Mouse (Mus musculus) hindbrain, embryonic 14.5 days (tissue): ENCODE results near the gene Car11. TPM values are rescaled to one million over a fixed set of nuclear protein-coding genes. Genes with fewer than 3 reads are reported as not detected.
A peak's percentile ranks its signal among the peaks of the same experiment; 100 is the strongest.

Experiments used
- ATAC-seq: fragments of 200-750 bp; cut with Nextera tagmentation; 2 replicates; pipeline ENCODE4 v1.8.0; 2017; ENCODE audit warnings: moderate number of reproducible peaks, mild to moderate bottlenecking, moderate TSS enrichment, moderate library complexity; ENCODE audit not compliant: low FRiP score
- DNase-seq: peaks from one replicate; pipeline ENCODE4 v3.0.0-alpha.2; 2015; ENCODE audit warnings: low spot score
- H3K27ac ChIP-seq: fragments of 300-500 bp; sonication (generic); 2 replicates; pipeline ENCODE4 v1.5.1; 2014; ENCODE audit warnings: mild to moderate bottlenecking, moderate library complexity
- H3K27me3 ChIP-seq: fragments of 300-500 bp; sonication (generic); 2 replicates; pipeline ENCODE4 v1.6.1; 2014; ENCODE audit warnings: mild to moderate bottlenecking, low read length, mixed read lengths; ENCODE audit not compliant: control insufficient read depth, insufficient read depth
- H3K36me3 ChIP-seq: fragments of 300-500 bp; sonication (generic); replicated peaks from 2 replicates; pipeline ENCODE4 v1.6.1; 2014; ENCODE audit not compliant: control insufficient read depth, insufficient read depth
- H3K4me1 ChIP-seq: fragments of 300-500 bp; sonication (generic); replicated peaks from 2 replicates; pipeline ENCODE4 v1.6.1; 2014; ENCODE audit warnings: antibody characterized with exemption, low read length, mixed read lengths; ENCODE audit not compliant: control insufficient read depth, insufficient read depth
- H3K4me2 ChIP-seq: fragments of 300-500 bp; sonication (generic); replicated peaks from 2 replicates; pipeline ENCODE4 v1.6.1; 2014; ENCODE audit warnings: mild to moderate bottlenecking, moderate library complexity
- H3K4me3 ChIP-seq: fragments of 300-500 bp; sonication (generic); replicated peaks from 2 replicates; pipeline ENCODE4 v1.5.1; 2014; ENCODE audit warnings: mild to moderate bottlenecking, low read length
- H3K9ac ChIP-seq: fragments of 300-500 bp; sonication (generic); 2 replicates; pipeline ENCODE4 v1.6.1; 2014
- H3K9me3 ChIP-seq: fragments of 300-500 bp; sonication (generic); 2 replicates; pipeline ENCODE4 v1.6.1; 2016; ENCODE audit warnings: low read length; ENCODE audit not compliant: control insufficient read depth
- WGBS: fragments of 180-500 bp; shearing (Covaris S2); extraction: QIAGEN DNeasy Blood & Tissue Kit; methylation state at CpG from one replicate; pipeline ENCODE4 v1.1.7; 2014; 5-methylcytosine and 5-hydroxymethylcytosine counted together
- polyA plus RNA-seq: library from polyadenylated mRNA; unstranded; fragments of >200 nt; fragmentation: Nextera tagmentation; extraction: Ambion mirVana; gene quantifications from 2 replicates; pipeline ENCODE4 v1.2.1, GENCODE M21; 2014

Car11 gene
- polyA plus RNA-seq, 1 experiment from 2014 or later, result 28.2 TPM

- ATAC-seq, result no peak
- peaks cover 13% of the 10 kb centered on the region for H3K27me3 ChIP-seq
- no peak overlapping the region for H3K27ac ChIP-seq
- H3K9me3 ChIP-seq, result no peaks in the 10 kb centered on the region
- no peaks in the 10 kb centered on the region for H3K36me3 ChIP-seq
- H3K9ac ChIP-seq, result no peak overlapping the region
- 95% methylated on average over 11 of the region's 11 CpGs for WGBS
- H3K4me1 ChIP-seq, result peaks cover 40% of the 10 kb centered on the region
- no peak for DNase-seq
- H3K4me2 ChIP-seq, result no peak overlapping the region
- no peak overlapping the region for H3K4me3 ChIP-seq
Measured at GRCm38 (mm10) chr7:45702316-45702715, 2.7 kb downstream of the Car11 start.

DNA sequence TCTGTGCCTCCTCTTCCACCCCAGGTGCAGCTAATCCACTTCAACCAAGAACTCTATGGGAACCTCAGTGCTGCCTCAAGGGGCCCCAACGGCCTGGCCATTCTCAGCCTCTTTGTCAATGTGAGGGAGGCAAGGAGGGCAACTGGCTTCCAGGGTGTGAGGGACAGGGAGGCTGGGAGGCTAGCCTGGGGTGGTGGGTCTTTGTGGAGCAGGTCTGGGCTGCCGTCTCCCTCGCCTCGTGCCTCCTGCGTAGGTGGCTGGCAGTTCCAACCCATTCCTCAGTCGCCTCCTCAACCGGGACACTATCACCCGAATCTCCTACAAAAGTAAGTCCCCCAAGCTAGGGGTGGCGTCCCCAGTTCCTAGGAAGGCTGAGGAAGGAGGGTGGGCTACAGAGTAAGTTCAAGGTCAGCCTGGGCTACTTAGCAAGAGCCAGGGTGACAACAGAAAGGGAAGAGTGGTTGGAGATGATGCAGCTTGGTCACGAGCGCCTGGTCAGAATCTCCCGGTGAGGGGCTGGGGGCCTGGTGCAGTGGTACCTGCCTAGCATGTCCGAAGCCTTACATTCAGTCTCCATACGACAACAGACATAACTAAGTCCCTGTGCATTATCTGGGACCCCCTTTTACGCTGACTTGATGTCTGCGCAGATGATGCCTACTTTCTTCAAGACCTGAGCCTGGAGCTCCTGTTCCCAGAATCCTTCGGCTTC, 3.3 kb downstream of the Car11 start:
- ATAC-seq (no peak), DNase-seq (no peak)
- Histone ChIP-seq H3K9ac (peak overlapping the region; percentile 53; the same call in 1 of the 2 replicates), H3K4me1 (peaks cover 46% of the 10 kb centered on the region), H3K36me3 (no peaks in the 10 kb centered on the region), H3K4me2 (peak overlapping the region; percentile 94), H3K27ac (peak overlapping the region; percentile 81; the same call in 1 of the 2 replicates), H3K9me3 (no peaks in the 10 kb centered on the region), H3K27me3 (peaks cover 13% of the 10 kb centered on the region), H3K4me3 (peak overlapping the region; percentile 52; the same call in 1 of the 2 replicates)
- 90% methylated on average over 17 of the region's 17 CpGs for WGBS

- peaks cover 52% of the 10 kb centered on the region for H3K4me1 ChIP-seq
- ATAC-seq, result no peak
- peak overlapping the region; percentile 94 for H3K4me2 ChIP-seq
Measured at GRCm38 (mm10) chr7:45703521-45704033, 3.9 kb downstream of the Car11 start.

GRCm38 (mm10) chr7:45704046-45704559, 4.5 kb downstream of the Car11 start:
- WGBS, result under 1% methylated on average over 13 of the region's 13 CpGs
- peak; percentile 80 for DNase-seq
- H3K4me2 ChIP-seq, result peak overlapping the region; percentile 94
- H3K4me3 ChIP-seq, result peak overlapping the region; percentile 52
- peak overlapping the region; percentile 53 for H3K9ac ChIP-seq
- H3K36me3 ChIP-seq, result no peaks in the 10 kb centered on the region
- peaks cover 58% of the 10 kb centered on the region for H3K4me1 ChIP-seq
- no peaks in the 10 kb centered on the region for H3K9me3 ChIP-seq
- H3K27me3 ChIP-seq, result peaks cover 3% of the 10 kb centered on the region; the same call in 1 of the 2 replicates
- ATAC-seq, result peak; percentile 61
- peak overlapping the region; percentile 81 for H3K27ac ChIP-seq

More at GRCm38 (mm10) chr7:45703521-45704033, 3.9 kb downstream of the Car11 start:
- Histone ChIP-seq H3K27ac (peak overlapping the region; percentile 81), H3K9ac (peak overlapping the region; percentile 53), H3K27me3 (peaks cover 8% of the 10 kb centered on the region), H3K9me3 (no peaks in the 10 kb centered on the region), H3K36me3 (no peaks in the 10 kb centered on the region), H3K4me3 (peak overlapping the region; percentile 52)
- 49% methylated on average over 12 of the region's 12 CpGs for WGBS
- DNase-seq, result no peak

DNA sequence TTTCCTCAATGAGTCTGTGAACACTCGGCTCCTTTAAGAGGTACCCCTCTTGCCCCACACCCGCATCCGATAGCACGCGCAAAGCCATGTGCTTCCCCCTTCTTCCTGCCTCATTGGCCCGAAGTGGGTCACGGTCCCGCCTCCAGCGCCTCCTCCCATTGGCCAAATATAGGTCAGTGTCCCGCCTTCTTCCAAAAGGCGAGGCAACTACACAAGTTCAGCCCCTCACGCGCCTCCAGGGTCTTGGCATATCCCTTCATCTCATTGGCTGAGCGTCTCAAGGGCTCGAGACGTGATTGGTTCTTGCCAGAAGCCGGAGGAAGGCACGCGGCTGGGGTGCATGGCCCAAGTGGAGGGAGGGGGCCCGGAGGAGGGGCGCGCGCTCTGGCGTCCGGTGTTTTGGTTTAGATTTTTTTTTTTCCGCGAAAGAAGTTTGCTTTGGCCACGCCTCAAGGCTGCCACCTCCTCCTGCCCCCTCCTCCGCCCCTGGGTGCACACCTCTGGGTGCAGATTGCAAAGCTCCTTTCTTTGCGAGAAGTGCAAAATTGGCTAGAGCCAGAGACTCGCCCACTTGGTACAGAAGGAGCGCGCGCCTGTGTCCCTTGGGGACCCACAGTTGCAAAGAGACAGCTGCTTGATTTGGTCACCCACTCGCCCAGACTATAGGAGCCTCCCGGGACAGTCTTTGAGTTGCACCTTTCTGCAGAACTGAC, 5.2 kb downstream of the Car11 start, which contains the start of gene Dbp:
Dbp (plus strand) TSS at position 359 of the 713 bp plus-strand sequence.
- DNase-seq (peak; percentile 97), ATAC-seq (peak; percentile 88)
- peak within 1 kb of the TSS; percentile 53 for H3K9ac ChIP-seq
- H3K36me3 ChIP-seq, result 0 out of 2 replicates have a peak, but pooled peaks cover 2% of the 10 kb centered on the region
- H3K4me2 ChIP-seq, result peak within 1 kb of the TSS; percentile 94
- H3K9me3 ChIP-seq, result no peaks in the 10 kb centered on the region
- WGBS, result under 1% methylated on average over 36 of the region's 36 CpGs
- no peaks in the 10 kb centered on the region for H3K27me3 ChIP-seq
- H3K4me1 ChIP-seq, result peaks cover 65% of the 10 kb centered on the region
- peak within 1 kb of the TSS; percentile 52 for H3K4me3 ChIP-seq
- H3K27ac ChIP-seq, result peak within 1 kb of the TSS; percentile 81

DNA sequence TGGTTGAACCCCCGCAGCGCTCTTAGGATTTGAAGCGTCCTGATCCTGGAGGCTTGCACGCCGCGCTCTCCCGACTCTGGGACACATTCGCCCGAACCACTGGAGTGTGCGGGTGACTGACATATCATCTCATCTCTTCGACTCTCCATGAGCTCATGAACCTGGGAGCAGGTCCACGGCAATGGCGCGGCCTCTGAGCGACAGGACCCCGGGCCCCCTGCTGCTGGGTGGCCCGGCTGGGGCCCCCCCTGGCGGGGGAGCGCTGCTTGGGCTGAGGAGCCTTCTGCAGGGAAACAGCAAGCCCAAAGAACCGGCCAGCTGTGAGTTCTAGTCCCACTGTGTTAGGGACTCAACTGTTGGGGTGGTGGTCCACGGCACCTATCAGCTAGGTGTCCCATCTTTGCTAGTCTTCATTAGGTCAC, 5.8 kb downstream of the Car11 start:
- Histone ChIP-seq H3K4me2 (peak overlapping the region; percentile 94), H3K9ac (peak overlapping the region; percentile 44), H3K36me3 (peaks cover 8% of the 10 kb centered on the region), H3K27ac (peak overlapping the region; percentile 15; the same call in 1 of the 2 replicates), H3K4me3 (peak overlapping the region; percentile 52), H3K4me1 (peaks cover 68% of the 10 kb centered on the region), H3K9me3 (no peaks in the 10 kb centered on the region), H3K27me3 (no peaks in the 10 kb centered on the region)
- WGBS, result 0% methylated on average over 21 of the region's 21 CpGs
- no peak for ATAC-seq
- no peak for DNase-seq

DNA sequence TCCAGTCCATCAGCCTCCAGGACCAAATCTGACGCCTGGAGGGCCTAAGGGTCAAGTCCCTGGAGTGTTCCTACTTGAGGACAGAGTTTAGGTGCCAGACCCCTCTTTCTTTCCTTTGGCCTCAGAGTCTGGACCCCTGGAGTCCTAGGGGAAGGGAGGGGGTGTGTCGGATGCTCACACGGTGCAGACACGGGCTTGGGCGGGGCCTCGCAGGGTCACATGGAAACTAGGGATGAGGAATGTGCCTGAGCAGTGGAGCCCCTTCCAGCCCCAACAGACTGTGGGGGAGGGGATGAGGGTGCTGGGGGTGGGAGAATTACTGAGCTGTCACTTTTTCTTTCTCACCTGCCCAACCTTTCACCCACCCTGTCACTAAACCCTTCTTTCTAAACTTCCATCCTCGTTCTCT, 6.2 kb downstream of the Car11 start:
- Histone ChIP-seq H3K27me3 (no peaks in the 10 kb centered on the region), H3K36me3 (peaks cover 12% of the 10 kb centered on the region), H3K4me1 (peaks cover 68% of the 10 kb centered on the region), H3K4me2 (peak overlapping the region; percentile 94), H3K4me3 (peak overlapping the region; percentile 52), H3K9me3 (no peaks in the 10 kb centered on the region), H3K9ac (peak overlapping the region; percentile 69), H3K27ac (no peak overlapping the region)
- no peak for DNase-seq
- 0% methylated on average over 7 of the region's 7 CpGs for WGBS
- ATAC-seq, result no peak

DNA sequence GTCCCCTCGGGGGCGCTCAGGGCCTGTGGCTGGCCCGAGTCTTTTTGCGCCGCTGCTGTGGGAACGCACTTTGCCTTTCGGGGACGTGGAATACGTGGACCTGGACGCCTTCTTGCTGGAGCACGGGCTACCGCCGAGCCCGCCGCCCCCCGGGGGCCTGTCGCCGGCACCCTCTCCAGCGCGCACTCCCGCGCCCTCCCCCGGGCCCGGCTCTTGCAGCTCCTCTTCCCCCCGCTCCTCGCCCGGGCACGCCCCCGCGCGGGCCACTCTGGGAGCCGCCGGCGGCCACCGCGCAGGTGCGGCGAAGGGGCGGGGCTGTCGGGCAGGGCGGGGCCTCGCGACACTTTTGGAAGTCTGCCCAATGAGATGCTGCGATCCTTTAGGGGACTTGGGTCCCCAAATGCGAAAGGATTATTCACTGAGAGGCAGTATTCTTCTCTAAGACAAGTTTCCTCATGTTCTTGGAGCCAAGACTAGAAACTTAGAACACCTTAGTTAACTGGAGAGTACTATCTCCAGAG, 7.1 kb downstream of the Car11 start:
- H3K4me2 ChIP-seq, result peak overlapping the region; percentile 94
- H3K36me3 ChIP-seq, result peaks cover 21% of the 10 kb centered on the region
- H3K9me3 ChIP-seq, result no peaks in the 10 kb centered on the region
- ATAC-seq (no peak), DNase-seq (peak; percentile 73)
- H3K9ac ChIP-seq, result peak overlapping the region; percentile 69
- peak overlapping the region; percentile 34 for H3K27ac ChIP-seq
- peak overlapping the region; percentile 52 for H3K4me3 ChIP-seq
- H3K27me3 ChIP-seq, result no peaks in the 10 kb centered on the region
- peaks cover 59% of the 10 kb centered on the region for H3K4me1 ChIP-seq
- 0% methylated on average over 41 of the region's 45 CpGs for WGBS
